Mouse (Mus musculus): ENCODE data around the gene Catsperd. TPM values are rescaled to one million over a fixed set of nuclear protein-coding genes. Genes with fewer than 3 reads are reported as not detected.

The Catsperd gene
- polyA plus RNA-seq, 1 experiment from 2014 or later = 0.50 TPM

- Histone ChIP-seq H3K27me3 (ENCODE audit: control insufficient read depth, insufficient read depth, low read length) (no peaks in the 10 kb centered on the region), H3K9ac (ENCODE audit: low read length) (no peak overlapping the region), H3K9me3 (ENCODE audit: control insufficient read depth, low read length) (no peaks in the 10 kb centered on the region), H3K36me3 (ENCODE audit: control insufficient read depth, insufficient read depth, low read length) (peaks cover 78% of the 10 kb centered on the region), H3K4me2 (ENCODE audit: low read length) (no peak overlapping the region), H3K4me3 (ENCODE audit: control insufficient read depth in 1 of 2, insufficient read depth in 1 of 2, low read depth in 1 of 2, low read length in 2 of 2) (no peak overlapping the region), H3K4me1 (ENCODE audit: control insufficient read depth in 2 of 2, insufficient read depth in 2 of 2, low read length in 2 of 2) (peaks cover 6 to 21% of the 10 kb centered on the region in 2 experiments), H3K27ac (replicated peaks in 1 of 2; ENCODE audit: control insufficient read depth in 1 of 2, insufficient read depth in 1 of 2, low read depth in 2 of 2, low read length in 2 of 2) (no peak overlapping the region)
- no peak for ATAC-seq (ENCODE audit: insufficient number of reproducible peaks, insufficient read depth, low FRiP score, low read depth)
- 94% methylated on average over 4 of the region's 4 CpGs for WGBS
These were observed 39.0 kb upstream of the Catsperd start for GRCm38 (mm10) chr17:56588921-56589320.

- no peaks in the 10 kb centered on the region for H3K9me3 ChIP-seq (ENCODE audit: control insufficient read depth, low read length)
- peaks cover 99% of the 10 kb centered on the region for H3K36me3 ChIP-seq (ENCODE audit: control insufficient read depth, insufficient read depth, low read length)
- no peak overlapping the region for H3K27ac ChIP-seq (replicated peaks in 1 of 2; ENCODE audit: control insufficient read depth in 1 of 2, insufficient read depth in 1 of 2, low read depth in 2 of 2, low read length in 2 of 2)
- no peak for ATAC-seq (ENCODE audit: insufficient number of reproducible peaks, insufficient read depth, low FRiP score, low read depth)
- no peaks in the 10 kb centered on the region for H3K27me3 ChIP-seq (ENCODE audit: control insufficient read depth, insufficient read depth, low read length)
- H3K4me2 ChIP-seq (ENCODE audit: low read length) = no peak overlapping the region
- H3K4me3 ChIP-seq (ENCODE audit: control insufficient read depth in 1 of 2, insufficient read depth in 1 of 2, low read depth in 1 of 2, low read length in 2 of 2) = no peak overlapping the region
- H3K9ac ChIP-seq (ENCODE audit: low read length) = no peak overlapping the region
- peaks cover 0 to 4% of the 10 kb centered on the region in 2 experiments; a peak in 1 of 4 replicates for H3K4me1 ChIP-seq (ENCODE audit: control insufficient read depth in 2 of 2, insufficient read depth in 2 of 2, low read length in 2 of 2)
These were observed 35.4 kb upstream of the Catsperd start for GRCm38 (mm10) chr17:56592553-56592952.

- ATAC-seq (ENCODE audit: insufficient number of reproducible peaks, insufficient read depth, low FRiP score, low read depth) = no peak
- no peak overlapping the region for H3K27ac ChIP-seq (replicated peaks in 1 of 2; ENCODE audit: control insufficient read depth in 1 of 2, insufficient read depth in 1 of 2, low read depth in 2 of 2, low read length in 2 of 2)
- no peaks in the 10 kb centered on the region for H3K9me3 ChIP-seq (ENCODE audit: control insufficient read depth, low read length)
- WGBS = 81% methylated on average over 8 of the region's 8 CpGs
- H3K9ac ChIP-seq (ENCODE audit: low read length) = no peak overlapping the region
- H3K36me3 ChIP-seq (ENCODE audit: control insufficient read depth, insufficient read depth, low read length) = peaks cover 95% of the 10 kb centered on the region
- H3K4me2 ChIP-seq (ENCODE audit: low read length) = no peak overlapping the region
- H3K4me3 ChIP-seq (ENCODE audit: control insufficient read depth in 1 of 2, insufficient read depth in 1 of 2, low read depth in 1 of 2, low read length in 2 of 2) = no peak overlapping the region
- no peaks in the 10 kb centered on the region for H3K27me3 ChIP-seq (ENCODE audit: control insufficient read depth, insufficient read depth, low read length)
- no peaks in the 10 kb centered on the region for H3K4me1 ChIP-seq (ENCODE audit: control insufficient read depth in 2 of 2, insufficient read depth in 2 of 2, low read length in 2 of 2)
These were observed 34.2 kb upstream of the Catsperd start for GRCm38 (mm10) chr17:56593527-56594271.

- 90% methylated on average over 28 of the region's 28 CpGs for WGBS
- Histone ChIP-seq H3K4me2 (ENCODE audit: low read length) (no peak overlapping the region), H3K9me3 (ENCODE audit: control insufficient read depth, low read length) (no peaks in the 10 kb centered on the region), H3K9ac (ENCODE audit: low read length) (no peak overlapping the region), H3K27ac (replicated peaks in 1 of 2; ENCODE audit: control insufficient read depth in 1 of 2, insufficient read depth in 1 of 2, low read depth in 2 of 2, low read length in 2 of 2) (no peak overlapping the region), H3K36me3 (ENCODE audit: control insufficient read depth, insufficient read depth, low read length) (peaks cover 93% of the 10 kb centered on the region), H3K4me3 (ENCODE audit: control insufficient read depth in 1 of 2, insufficient read depth in 1 of 2, low read depth in 1 of 2, low read length in 2 of 2) (no peak overlapping the region), H3K27me3 (ENCODE audit: control insufficient read depth, insufficient read depth, low read length) (no peaks in the 10 kb centered on the region), H3K4me1 (ENCODE audit: control insufficient read depth in 2 of 2, insufficient read depth in 2 of 2, low read length in 2 of 2) (peaks cover under 1 to 5% of the 10 kb centered on the region in 2 experiments; a peak in 3 of 4 replicates)
- no peak for ATAC-seq (ENCODE audit: insufficient number of reproducible peaks, insufficient read depth, low FRiP score, low read depth)
These were observed 24.5 kb upstream of the Catsperd start for GRCm38 (mm10) chr17:56603186-56604069.

- Histone ChIP-seq H3K9ac (ENCODE audit: low read length) (no peak overlapping the region), H3K4me1 (ENCODE audit: control insufficient read depth in 2 of 2, insufficient read depth in 2 of 2, low read length in 2 of 2) (peaks cover 5 to 10% of the 10 kb centered on the region in 2 experiments), H3K9me3 (ENCODE audit: control insufficient read depth, low read length) (no peaks in the 10 kb centered on the region), H3K4me2 (ENCODE audit: low read length) (no peak overlapping the region), H3K36me3 (ENCODE audit: control insufficient read depth, insufficient read depth, low read length) (peaks cover 93% of the 10 kb centered on the region), H3K27me3 (ENCODE audit: control insufficient read depth, insufficient read depth, low read length) (no peaks in the 10 kb centered on the region), H3K4me3 (ENCODE audit: control insufficient read depth in 1 of 2, insufficient read depth in 1 of 2, low read depth in 1 of 2, low read length in 2 of 2) (no peak overlapping the region), H3K27ac (replicated peaks in 1 of 2; ENCODE audit: control insufficient read depth in 1 of 2, insufficient read depth in 1 of 2, low read depth in 2 of 2, low read length in 2 of 2) (no peak overlapping the region)
- 87% methylated on average over 9 of the region's 9 CpGs for WGBS
- no peak for ATAC-seq (ENCODE audit: insufficient number of reproducible peaks, insufficient read depth, low FRiP score, low read depth)
These were observed 23.9 kb upstream of the Catsperd start for GRCm38 (mm10) chr17:56604070-56604380.

GRCm38 (mm10) chr17:56604422-56604821, 23.5 kb upstream of the Catsperd start:
- Histone ChIP-seq H3K36me3 (ENCODE audit: control insufficient read depth, insufficient read depth, low read length) (peaks cover 89% of the 10 kb centered on the region), H3K4me3 (ENCODE audit: control insufficient read depth in 1 of 2, insufficient read depth in 1 of 2, low read depth in 1 of 2, low read length in 2 of 2) (no peak overlapping the region), H3K4me2 (ENCODE audit: low read length) (no peak overlapping the region), H3K27me3 (ENCODE audit: control insufficient read depth, insufficient read depth, low read length) (no peaks in the 10 kb centered on the region), H3K9me3 (ENCODE audit: control insufficient read depth, low read length) (no peaks in the 10 kb centered on the region), H3K9ac (ENCODE audit: low read length) (no peak overlapping the region), H3K4me1 (ENCODE audit: control insufficient read depth in 2 of 2, insufficient read depth in 2 of 2, low read length in 2 of 2) (peaks cover 5 to 10% of the 10 kb centered on the region in 2 experiments), H3K27ac (replicated peaks in 1 of 2; ENCODE audit: control insufficient read depth in 1 of 2, insufficient read depth in 1 of 2, low read depth in 2 of 2, low read length in 2 of 2) (no peak overlapping the region)
- WGBS = 86% methylated on average over 3 of the region's 3 CpGs
- no peak for ATAC-seq (ENCODE audit: insufficient number of reproducible peaks, insufficient read depth, low FRiP score, low read depth)

- Histone ChIP-seq H3K9ac (ENCODE audit: low read length) (no peak overlapping the region), H3K4me3 (ENCODE audit: control insufficient read depth in 1 of 2, insufficient read depth in 1 of 2, low read depth in 1 of 2, low read length in 2 of 2) (no peak overlapping the region), H3K27me3 (ENCODE audit: control insufficient read depth, insufficient read depth, low read length) (no peaks in the 10 kb centered on the region), H3K36me3 (ENCODE audit: control insufficient read depth, insufficient read depth, low read length) (peaks cover 79% of the 10 kb centered on the region), H3K27ac (replicated peaks in 1 of 2; ENCODE audit: control insufficient read depth in 1 of 2, insufficient read depth in 1 of 2, low read depth in 2 of 2, low read length in 2 of 2) (no peak overlapping the region), H3K9me3 (ENCODE audit: control insufficient read depth, low read length) (no peaks in the 10 kb centered on the region), H3K4me2 (ENCODE audit: low read length) (no peak overlapping the region), H3K4me1 (ENCODE audit: control insufficient read depth in 2 of 2, insufficient read depth in 2 of 2, low read length in 2 of 2) (peaks cover 5 to 14% of the 10 kb centered on the region in 2 experiments)
- 80% methylated on average over 9 of the region's 9 CpGs for WGBS
- ATAC-seq (ENCODE audit: insufficient number of reproducible peaks, insufficient read depth, low FRiP score, low read depth) = no peak
These were observed 22.5 kb upstream of the Catsperd start for GRCm38 (mm10) chr17:56605431-56605830.

Data from heart, embryonic 14.5 days (tissue).